Mouse (Mus musculus) forebrain, embryonic 15.5 days (tissue): ENCODE results near the gene Gm21698. TPM values are rescaled to one million over a fixed set of nuclear protein-coding genes. Genes with fewer than 3 reads are reported as not detected.
"Not testable (repeated sequence)": the region's sequence is repeated elsewhere in the genome, so short reads cannot be mapped to it uniquely, and the experiment has no call there.

ENCODE experiments used
- ATAC-seq: fragments of 200-750 bp; cut with Nextera tagmentation; replicated peaks from 2 replicates; pipeline ENCODE4 v1.8.0; 2017; ENCODE audit warnings: mild to moderate bottlenecking, moderate TSS enrichment, moderate library complexity
- H3K27ac ChIP-seq: fragments of 300-500 bp; sonication (generic); replicated peaks from 2 replicates; pipeline ENCODE4 v1.5.1; 2015; ENCODE audit warnings: mild to moderate bottlenecking, inconsistent platforms
- H3K27me3 ChIP-seq: fragments of 300-500 bp; sonication (generic); 2 replicates; pipeline ENCODE4 v1.6.1; 2015; ENCODE audit warnings: inconsistent platforms
- H3K36me3 ChIP-seq: fragments of 300-500 bp; sonication (generic); 2 replicates; pipeline ENCODE4 v1.6.1; 2015; ENCODE audit warnings: mild to moderate bottlenecking, inconsistent platforms
- H3K4me1 ChIP-seq: fragments of 300-500 bp; sonication (generic); 2 replicates; pipeline ENCODE4 v1.6.1; 2015; ENCODE audit warnings: inconsistent platforms
- H3K4me2 ChIP-seq: fragments of 300-500 bp; sonication (generic); replicated peaks from 2 replicates; pipeline ENCODE4 v1.6.1; 2015; ENCODE audit warnings: mild to moderate bottlenecking, inconsistent platforms
- H3K4me3 ChIP-seq: fragments of 300-500 bp; sonication (generic); 2 replicates; pipeline ENCODE4 v1.5.1; 2015; ENCODE audit warnings: mild to moderate bottlenecking, inconsistent platforms
- H3K9ac ChIP-seq: fragments of 300-500 bp; sonication (generic); replicated peaks from 2 replicates; pipeline ENCODE4 v1.6.1; 2015; ENCODE audit warnings: mild to moderate bottlenecking, inconsistent platforms
- H3K9me3 ChIP-seq: fragments of 300-500 bp; sonication (generic); 2 replicates; pipeline ENCODE4 v1.6.1; 2016; ENCODE audit warnings: inconsistent platforms
- WGBS: fragments of 180-500 bp; shearing (Covaris S2); methylation state at CpG from one replicate; pipeline ENCODE4 v1.1.7; 2015; ENCODE audit warnings: mixed read lengths; 5-methylcytosine and 5-hydroxymethylcytosine counted together
- polyA plus RNA-seq: library from polyadenylated mRNA; unstranded; fragments of >200 nt; fragmentation: Nextera tagmentation; extraction: Ambion mirVana; gene quantifications from 2 replicates; pipeline ENCODE4 v1.2.1, GENCODE M21; 2015

Gm21698 gene
- 0.17 TPM in 1 of 2 replicates, not detected in the other for polyA plus RNA-seq

GRCm38 (mm10) chr5:25988550-25988949, at the start of gene Gm21698:
Gene Gm21698 (minus strand): TSS chr5:25988650.
- not testable (repeated sequence) for H3K36me3 ChIP-seq, H3K4me3 ChIP-seq, H3K9ac ChIP-seq, H3K27ac ChIP-seq, H3K4me2 ChIP-seq, H3K27me3 ChIP-seq, H3K9me3 ChIP-seq, H3K4me1 ChIP-seq, ATAC-seq
- WGBS, result no CpG with 5 or more reads among the region's 3 CpGs

DNA sequence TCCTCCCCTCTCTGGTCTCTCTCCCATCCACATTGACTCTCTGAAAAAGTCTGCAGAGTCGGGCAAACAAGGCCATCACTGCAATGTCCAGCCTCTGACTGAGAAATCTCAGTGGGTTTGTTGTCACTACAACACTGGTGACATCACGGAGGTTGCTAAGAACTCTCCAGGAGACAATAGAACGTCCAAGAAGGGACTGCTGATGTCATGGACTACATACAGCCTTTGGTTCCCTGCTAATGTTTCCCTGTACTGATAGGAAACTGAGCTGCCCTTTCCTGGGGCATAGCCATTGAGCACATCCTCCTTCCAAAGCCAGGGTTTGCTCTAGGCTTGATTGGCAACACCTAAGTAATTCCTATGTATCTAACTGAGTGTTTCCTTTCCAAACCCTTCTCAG, 34.4 kb upstream of the Gm21698 start, which contains the start of gene Gm5862:
TSS of gene Gm5862 (minus strand) at position 101 of the 400 bp plus-strand sequence.
- not testable (repeated sequence) for H3K9me3 ChIP-seq, H3K27ac ChIP-seq, ATAC-seq, H3K4me2 ChIP-seq, H3K4me3 ChIP-seq, H3K36me3 ChIP-seq, H3K27me3 ChIP-seq, H3K4me1 ChIP-seq, H3K9ac ChIP-seq
- WGBS, result no CpG with 5 or more reads among the region's 3 CpGs

DNA sequence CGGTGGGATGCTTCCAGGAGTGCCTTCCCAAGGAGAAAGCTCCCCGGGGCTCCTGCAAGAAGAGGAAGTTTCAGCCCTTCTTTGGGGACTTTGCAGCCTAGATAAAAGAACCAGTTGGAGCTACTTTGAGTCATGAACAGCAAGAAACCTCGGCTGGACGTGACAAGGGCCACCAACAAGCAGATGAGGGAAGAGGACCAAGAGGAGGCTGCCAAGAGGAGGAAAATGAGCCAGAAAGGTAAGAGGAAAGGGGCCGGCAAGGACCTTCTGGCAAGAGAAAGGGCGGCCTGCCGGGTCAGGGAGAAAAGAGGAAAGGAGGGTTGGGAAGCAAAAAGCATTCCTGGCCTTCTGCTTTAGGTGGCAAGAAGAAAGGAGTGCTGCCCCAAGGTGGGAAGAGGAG, 19.2 kb upstream of the Gm21698 start:
- H3K27me3 ChIP-seq, H3K36me3 ChIP-seq, H3K9ac ChIP-seq, H3K4me3 ChIP-seq, H3K9me3 ChIP-seq, H3K27ac ChIP-seq, H3K4me1 ChIP-seq, H3K4me2 ChIP-seq: not testable (repeated sequence)
- WGBS, result 71% methylated on average over 7 of the region's 7 CpGs
- peak; percentile 53; the same call in 1 of the 2 replicates for ATAC-seq

DNA sequence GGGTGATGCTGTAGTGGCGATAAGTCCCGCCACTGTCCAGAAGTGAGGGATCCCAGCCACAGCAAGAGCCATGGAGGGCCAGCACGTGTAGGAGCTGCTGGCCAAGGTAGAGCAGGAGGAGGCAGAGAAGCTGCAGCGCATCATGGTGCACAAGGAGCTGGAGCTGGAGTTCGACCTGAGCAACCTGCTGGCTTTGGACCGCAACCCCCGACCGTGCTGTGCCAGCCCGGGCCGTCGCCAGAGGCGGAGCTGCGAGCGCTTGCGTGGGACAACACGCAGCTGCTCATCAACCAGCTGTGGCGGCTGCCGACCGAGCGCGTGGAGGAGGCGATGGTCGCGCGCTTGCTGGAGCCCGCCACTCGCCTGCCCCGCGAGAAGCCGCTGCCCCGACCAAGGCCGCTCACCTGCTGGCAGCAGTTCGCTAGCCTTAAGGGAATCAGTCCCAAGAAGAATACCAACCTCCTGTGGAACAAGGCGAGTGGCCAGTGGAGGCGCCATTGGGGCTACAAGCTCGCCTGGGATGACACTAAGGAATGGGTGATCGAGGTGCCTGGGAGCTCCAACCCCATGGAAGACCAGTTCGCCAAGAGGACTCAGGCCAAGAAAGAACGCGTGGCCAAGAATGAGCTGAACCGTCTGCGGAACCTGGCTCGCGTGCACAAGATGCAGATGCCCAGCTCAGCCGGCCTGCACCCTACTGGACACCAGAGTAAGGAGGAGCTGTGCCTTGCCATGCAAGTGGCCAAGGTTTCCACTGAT, 18.7 kb upstream of the Gm21698 start:
- not testable (repeated sequence) for H3K9me3 ChIP-seq, H3K36me3 ChIP-seq, H3K27ac ChIP-seq, H3K4me1 ChIP-seq, H3K27me3 ChIP-seq
- Histone ChIP-seq H3K9ac (peak overlapping the region; percentile 7), H3K4me2 (peak overlapping the region; percentile 45), H3K4me3 (peak overlapping the region; percentile 33)
- ATAC-seq, result peak; percentile 94
- 25% methylated on average over 45 of the region's 45 CpGs for WGBS

DNA sequence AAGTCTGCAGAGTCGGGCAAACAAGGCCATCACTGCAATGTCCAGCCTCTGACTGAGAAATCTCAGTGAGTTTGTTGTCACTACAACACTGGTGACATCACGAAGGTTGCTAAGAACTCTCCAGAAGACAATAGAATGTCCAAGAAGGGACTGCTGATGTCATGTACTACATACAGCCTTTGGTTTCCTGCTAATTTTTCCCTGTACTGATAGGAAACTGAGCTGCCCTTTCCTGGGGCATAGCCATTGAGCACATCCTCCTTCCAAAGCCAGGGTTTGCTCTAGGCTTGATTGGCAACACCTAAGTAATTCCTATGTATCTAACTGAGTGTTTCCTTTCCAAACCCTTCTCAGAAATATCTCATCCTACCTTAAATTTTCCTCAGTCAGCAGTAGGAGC, 16.2 kb upstream of the Gm21698 start, which contains the start of gene Gm1979:
TSS of gene Gm1979 (minus strand) at position 101 of the 400 bp plus-strand sequence.
- not testable (repeated sequence) for H3K27ac ChIP-seq, H3K4me2 ChIP-seq, H3K4me3 ChIP-seq, H3K27me3 ChIP-seq, H3K4me1 ChIP-seq, H3K36me3 ChIP-seq, H3K9ac ChIP-seq, ATAC-seq, H3K9me3 ChIP-seq
- WGBS, result 90% methylated on average over 1 of the region's 2 CpGs

GRCm38 (mm10) chr5:25972563-25972962, 15.9 kb downstream of the Gm21698 start, which contains the start of gene Gm21680:
Gene Gm21680 (minus strand): TSS chr5:25972663.
- WGBS, result no CpG with 5 or more reads among the region's 2 CpGs
- H3K9ac ChIP-seq, H3K36me3 ChIP-seq, H3K27me3 ChIP-seq, H3K27ac ChIP-seq, ATAC-seq, H3K4me1 ChIP-seq, H3K9me3 ChIP-seq, H3K4me2 ChIP-seq, H3K4me3 ChIP-seq: not testable (repeated sequence)

DNA sequence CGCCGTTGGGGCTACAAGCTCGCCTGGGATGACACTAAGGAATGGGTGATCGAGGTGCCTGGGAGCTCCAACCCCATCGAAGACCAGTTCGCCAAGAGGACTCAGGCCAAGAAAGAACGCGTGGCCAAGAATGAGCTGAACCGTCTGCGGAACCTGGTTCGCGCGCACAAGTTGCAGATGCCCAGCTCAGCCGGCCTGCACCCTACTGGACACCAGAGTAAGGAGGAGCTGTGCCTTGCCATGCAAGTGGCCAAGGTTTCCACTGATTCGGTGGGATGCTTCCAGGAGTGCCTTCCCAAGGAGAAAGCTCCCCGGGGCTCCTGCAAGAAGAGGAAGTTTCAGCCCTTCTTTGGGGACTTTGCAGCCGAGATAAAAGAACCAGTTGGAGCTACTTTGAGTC, 31.4 kb downstream of the Gm21698 start:
- WGBS, result 70% methylated on average over 17 of the region's 17 CpGs
- not testable (repeated sequence) for H3K9me3 ChIP-seq, H3K36me3 ChIP-seq, H3K27ac ChIP-seq, H3K27me3 ChIP-seq, H3K9ac ChIP-seq, H3K4me1 ChIP-seq
- H3K4me3 ChIP-seq, result peak overlapping the region; percentile 9; the same call in 1 of the 2 replicates
- ATAC-seq, result peak; percentile 8; the same call in 1 of the 2 replicates
- H3K4me2 ChIP-seq, result peak overlapping the region; percentile 33; the same call in 1 of the 2 replicates

- not testable (repeated sequence) for H3K27me3 ChIP-seq, H3K36me3 ChIP-seq, H3K27ac ChIP-seq, H3K9ac ChIP-seq, H3K4me1 ChIP-seq, H3K9me3 ChIP-seq
- H3K4me2 ChIP-seq, result peak overlapping the region; percentile 33
- ATAC-seq, result peak; percentile 67
- 42% methylated on average over 32 of the region's 32 CpGs for WGBS
- H3K4me3 ChIP-seq, result peak overlapping the region; percentile 9; the same call in 1 of the 2 replicates
These were observed 31.8 kb downstream of the Gm21698 start for GRCm38 (mm10) chr5:25956611-25957010.

DNA sequence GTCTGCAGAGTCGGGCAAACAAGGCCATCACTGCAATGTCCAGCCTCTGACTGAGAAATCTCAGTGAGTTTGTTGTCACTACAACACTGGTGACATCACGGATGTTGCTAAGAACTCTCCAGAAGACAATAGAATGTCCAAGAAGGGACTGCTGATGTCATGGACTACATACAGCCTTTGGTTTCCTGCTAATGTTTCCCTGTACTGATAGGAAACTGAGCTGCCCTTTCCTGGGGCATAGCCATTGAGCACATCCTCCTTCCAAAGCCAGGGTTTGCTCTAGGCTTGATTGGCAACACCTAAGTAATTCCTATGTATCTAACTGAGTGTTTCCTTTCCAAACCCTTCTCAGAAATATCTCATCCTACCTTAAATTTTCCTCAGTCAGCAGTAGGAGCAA, 34.1 kb downstream of the Gm21698 start, which contains the start of gene Gm21671:
TSS of gene Gm21671 (minus strand) at position 101 of the 400 bp plus-strand sequence.
- WGBS, result 83% methylated on average over 2 of the region's 2 CpGs
- H3K4me1 ChIP-seq, H3K27me3 ChIP-seq, H3K9ac ChIP-seq, H3K9me3 ChIP-seq, H3K36me3 ChIP-seq, H3K4me2 ChIP-seq, H3K27ac ChIP-seq, H3K4me3 ChIP-seq, ATAC-seq: not testable (repeated sequence)

- H3K9ac ChIP-seq, H3K4me1 ChIP-seq, H3K4me3 ChIP-seq, H3K27ac ChIP-seq, H3K36me3 ChIP-seq, H3K4me2 ChIP-seq, H3K27me3 ChIP-seq, ATAC-seq, H3K9me3 ChIP-seq: not testable (repeated sequence)
- 87% methylated on average over 2 of the region's 2 CpGs for WGBS
These were observed 43.1 kb downstream of the Gm21698 start for GRCm38 (mm10) chr5:25945391-25945790.

DNA sequence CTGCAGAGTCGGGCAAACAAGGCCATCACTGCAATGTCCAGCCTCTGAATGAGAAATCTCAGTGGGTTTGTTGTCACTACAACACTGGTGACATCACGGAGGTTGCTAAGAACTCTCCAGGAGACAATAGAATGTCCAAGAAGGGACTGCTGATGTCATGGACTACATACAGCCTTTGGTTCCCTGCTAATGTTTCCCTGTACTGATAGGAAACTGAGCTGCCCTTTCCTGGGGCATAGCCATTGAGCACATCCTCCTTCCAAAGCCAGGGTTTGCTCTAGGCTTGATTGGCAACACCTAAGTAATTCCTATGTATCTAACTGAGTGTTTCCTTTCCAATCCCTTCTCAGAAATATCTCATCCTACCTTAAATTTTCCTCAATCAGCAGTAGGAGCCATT, 46.2 kb downstream of the Gm21698 start, which contains the start of gene Gm21663:
TSS of gene Gm21663 (minus strand) at position 101 of the 400 bp plus-strand sequence.
- H3K4me2 ChIP-seq, H3K36me3 ChIP-seq, H3K4me1 ChIP-seq, ATAC-seq, H3K9me3 ChIP-seq, H3K9ac ChIP-seq, H3K27ac ChIP-seq, H3K4me3 ChIP-seq, H3K27me3 ChIP-seq: not testable (repeated sequence)
- WGBS, result 47% methylated on average over 2 of the region's 2 CpGs
